Mouse (Mus musculus): ENCODE results near the gene Cer1. TPM values are rescaled to one million over a fixed set of nuclear protein-coding genes. Genes with fewer than 3 reads are reported as not detected.

Cer1 gene
- polyA plus RNA-seq, 1 experiment = not detected

DNA sequence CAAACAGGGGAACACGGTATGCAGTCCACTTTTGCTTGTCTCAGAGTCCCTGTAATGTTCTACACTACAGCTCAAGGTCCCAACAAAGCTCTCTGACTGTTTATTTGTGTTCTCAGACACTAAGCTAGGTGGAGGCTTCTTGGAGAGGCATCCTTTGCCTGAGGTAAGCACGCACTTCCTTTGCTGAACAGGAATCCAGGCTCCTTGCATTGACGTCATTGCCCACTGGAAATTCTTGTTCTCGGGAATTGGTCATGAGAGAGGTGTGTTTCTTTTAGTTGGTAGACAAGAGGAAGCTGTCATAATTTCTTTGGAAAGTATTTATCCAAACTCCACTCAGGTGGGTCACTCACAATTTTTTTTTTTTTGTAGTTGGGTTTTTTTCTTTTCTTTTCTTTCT lies 9.4 kb downstream of the Cer1 start:
- Histone ChIP-seq H3K36me3 (ENCODE audit: control insufficient read depth, insufficient read depth, low read length) (no peaks in the 10 kb centered on the region), H3K4me3 (ENCODE audit: insufficient read depth, low read depth, low read length) (no peak overlapping the region), H3K27me3 (replicated peaks; ENCODE audit: control insufficient read depth, insufficient read depth, low read length) (no peaks in the 10 kb centered on the region), H3K27ac (ENCODE audit: insufficient read depth, low read depth, low read length) (no peak overlapping the region), H3K4me1 (ENCODE audit: control insufficient read depth, insufficient read depth, low read length) (no peaks in the 10 kb centered on the region)
- WGBS = 71% methylated on average over 4 of the region's 4 CpGs
- TF ChIP-seq POLR2A (IDR thresholded peaks at IDR 0.05; ENCODE audit: low read depth, low read length) (no peak), CTCF (conservative IDR thresholded peaks at IDR 0.05; ENCODE audit: insufficient read depth, insufficient read length, low read depth, low read length) (no peak)
- no peak for DNase-seq

GRCm38 (mm10) chr4:82874791-82875190 lies 10.2 kb downstream of the Cer1 start:
- 52% methylated on average over 4 of the region's 4 CpGs for WGBS
- TF ChIP-seq POLR2A (IDR thresholded peaks at IDR 0.05; ENCODE audit: low read depth, low read length) = no peak
- TF ChIP-seq CTCF (conservative IDR thresholded peaks at IDR 0.05; ENCODE audit: insufficient read depth, insufficient read length, low read depth, low read length) = no peak
- Histone ChIP-seq H3K4me1 (ENCODE audit: control insufficient read depth, insufficient read depth, low read length) (no peaks in the 10 kb centered on the region), H3K27me3 (replicated peaks; ENCODE audit: control insufficient read depth, insufficient read depth, low read length) (no peaks in the 10 kb centered on the region), H3K36me3 (ENCODE audit: control insufficient read depth, insufficient read depth, low read length) (no peaks in the 10 kb centered on the region), H3K4me3 (ENCODE audit: insufficient read depth, low read depth, low read length) (no peak overlapping the region), H3K27ac (ENCODE audit: insufficient read depth, low read depth, low read length) (no peak overlapping the region)
- DNase-seq = peak; percentile 59

- H3K4me3 ChIP-seq (ENCODE audit: insufficient read depth, low read depth, low read length) = no peak overlapping the region
- TF ChIP-seq POLR2A (IDR thresholded peaks at IDR 0.05; ENCODE audit: low read depth, low read length) (no peak), CTCF (conservative IDR thresholded peaks at IDR 0.05; ENCODE audit: insufficient read depth, insufficient read length, low read depth, low read length) (no peak)
- H3K4me1 ChIP-seq (ENCODE audit: control insufficient read depth, insufficient read depth, low read length) = no peaks in the 10 kb centered on the region
- 85% methylated on average over 4 of the region's 4 CpGs for WGBS
- DNase-seq = no peak
- no peaks in the 10 kb centered on the region for H3K36me3 ChIP-seq (ENCODE audit: control insufficient read depth, insufficient read depth, low read length)
- H3K27me3 ChIP-seq (replicated peaks; ENCODE audit: control insufficient read depth, insufficient read depth, low read length) = no peaks in the 10 kb centered on the region
- H3K27ac ChIP-seq (ENCODE audit: insufficient read depth, low read depth, low read length) = no peak overlapping the region
These were observed 12.4 kb downstream of the Cer1 start for GRCm38 (mm10) chr4:82872548-82872947.

- Histone ChIP-seq H3K36me3 (ENCODE audit: control insufficient read depth, insufficient read depth, low read length) (no peaks in the 10 kb centered on the region), H3K4me3 (ENCODE audit: insufficient read depth, low read depth, low read length) (no peak overlapping the region), H3K27me3 (replicated peaks; ENCODE audit: control insufficient read depth, insufficient read depth, low read length) (no peaks in the 10 kb centered on the region), H3K27ac (ENCODE audit: insufficient read depth, low read depth, low read length) (no peak overlapping the region), H3K4me1 (ENCODE audit: control insufficient read depth, insufficient read depth, low read length) (no peaks in the 10 kb centered on the region)
- no peak for DNase-seq
- WGBS = 74% methylated on average over 6 of the region's 6 CpGs
- TF ChIP-seq POLR2A (IDR thresholded peaks at IDR 0.05; ENCODE audit: low read depth, low read length) (no peak), CTCF (conservative IDR thresholded peaks at IDR 0.05; ENCODE audit: insufficient read depth, insufficient read length, low read depth, low read length) (no peak)
These were observed 12.8 kb downstream of the Cer1 start for GRCm38 (mm10) chr4:82872121-82872520.

GRCm38 (mm10) chr4:82870931-82871330 lies 14.0 kb downstream of the Cer1 start:
- H3K36me3 ChIP-seq (ENCODE audit: control insufficient read depth, insufficient read depth, low read length) = no peaks in the 10 kb centered on the region
- 72% methylated on average over 6 of the region's 6 CpGs for WGBS
- DNase-seq = no peak
- no peaks in the 10 kb centered on the region for H3K27me3 ChIP-seq (replicated peaks; ENCODE audit: control insufficient read depth, insufficient read depth, low read length)
- H3K27ac ChIP-seq (ENCODE audit: insufficient read depth, low read depth, low read length) = no peak overlapping the region
- H3K4me3 ChIP-seq (ENCODE audit: insufficient read depth, low read depth, low read length) = no peak overlapping the region
- TF ChIP-seq CTCF (conservative IDR thresholded peaks at IDR 0.05; ENCODE audit: insufficient read depth, insufficient read length, low read depth, low read length) (no peak), POLR2A (IDR thresholded peaks at IDR 0.05; ENCODE audit: low read depth, low read length) (no peak)
- H3K4me1 ChIP-seq (ENCODE audit: control insufficient read depth, insufficient read depth, low read length) = no peaks in the 10 kb centered on the region

- TF ChIP-seq POLR2A (IDR thresholded peaks at IDR 0.05; ENCODE audit: low read depth, low read length) (no peak), CTCF (conservative IDR thresholded peaks at IDR 0.05; ENCODE audit: insufficient read depth, insufficient read length, low read depth, low read length) (no peak)
- Histone ChIP-seq H3K4me1 (ENCODE audit: control insufficient read depth, insufficient read depth, low read length) (no peaks in the 10 kb centered on the region), H3K36me3 (ENCODE audit: control insufficient read depth, insufficient read depth, low read length) (no peaks in the 10 kb centered on the region), H3K27me3 (replicated peaks; ENCODE audit: control insufficient read depth, insufficient read depth, low read length) (no peaks in the 10 kb centered on the region; the same call in 1 of the 2 replicates), H3K27ac (ENCODE audit: insufficient read depth, low read depth, low read length) (no peak overlapping the region), H3K4me3 (ENCODE audit: insufficient read depth, low read depth, low read length) (no peak overlapping the region)
- no peak for DNase-seq
- 79% methylated on average over 5 of the region's 5 CpGs for WGBS
These were observed 17.1 kb downstream of the Cer1 start for GRCm38 (mm10) chr4:82867731-82868445.

- TF ChIP-seq POLR2A (IDR thresholded peaks at IDR 0.05; ENCODE audit: low read depth, low read length) (no peak), CTCF (conservative IDR thresholded peaks at IDR 0.05; ENCODE audit: insufficient read depth, insufficient read length, low read depth, low read length) (no peak)
- Histone ChIP-seq H3K27ac (ENCODE audit: insufficient read depth, low read depth, low read length) (no peak overlapping the region), H3K27me3 (replicated peaks; ENCODE audit: control insufficient read depth, insufficient read depth, low read length) (no peaks in the 10 kb centered on the region; the same call in 1 of the 2 replicates), H3K4me3 (ENCODE audit: insufficient read depth, low read depth, low read length) (no peak overlapping the region), H3K4me1 (ENCODE audit: control insufficient read depth, insufficient read depth, low read length) (no peaks in the 10 kb centered on the region), H3K36me3 (ENCODE audit: control insufficient read depth, insufficient read depth, low read length) (no peaks in the 10 kb centered on the region)
- no peak for DNase-seq
- WGBS = 62% methylated on average over 4 of the region's 4 CpGs
These were observed 17.8 kb downstream of the Cer1 start for GRCm38 (mm10) chr4:82867111-82867510.
